Mouse (Mus musculus) T-helper 17 cell (primary cell): ENCODE measurements around the gene Slco3a1.

Experiments used
- in situ Hi-C, 2 experiments: fragments of 300-600 bp; cut with MboI, MseI; formaldehyde crosslinking; loops; 1 replicate in 1 of 2; 2 replicates in 1 of 2; pipeline ENCODE4 v1.15.1; 2025; ENCODE audit warnings: high pct_unique_total_duplicates in 2 of 2

The Slco3a1 gene

DNA sequence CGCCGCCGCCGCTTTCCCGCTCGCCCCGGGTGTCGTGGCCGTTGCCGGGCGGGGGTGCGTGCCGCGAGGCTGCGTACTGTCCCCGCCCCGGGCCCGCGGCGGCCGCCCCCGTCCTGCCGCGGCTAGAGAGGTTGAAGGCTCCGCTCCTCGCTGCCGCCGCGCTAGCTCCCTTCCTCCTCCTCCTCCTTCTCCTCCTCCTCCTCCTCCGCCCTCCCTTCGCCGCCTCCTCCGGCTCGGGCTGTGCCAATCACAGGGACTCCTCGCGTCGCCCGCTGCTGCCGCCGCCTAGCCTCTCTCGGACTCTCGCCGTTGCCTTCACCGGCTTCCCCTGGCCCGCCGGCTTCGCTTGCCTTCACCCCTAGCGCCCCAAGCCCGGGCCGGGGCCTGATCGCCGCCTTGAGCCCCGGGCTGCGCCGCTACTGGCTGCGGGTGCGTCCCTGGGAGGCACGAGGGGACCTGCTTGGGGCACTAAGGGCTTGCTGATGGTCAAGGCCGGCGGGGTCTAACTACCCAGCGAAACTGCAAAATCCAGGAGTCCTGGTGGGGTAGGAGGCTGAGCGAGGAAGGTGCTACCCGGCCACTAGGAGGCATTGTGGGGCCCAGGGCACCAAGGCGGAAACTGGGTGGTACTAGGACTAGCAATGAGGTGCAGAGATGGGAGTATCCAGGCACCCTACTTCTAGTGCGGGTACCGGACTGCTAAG is at the start of gene Slco3a1:
Gene Slco3a1 (minus strand): TSS at position 173 of the 704 bp plus-strand sequence.
- in situ Hi-C loops = loop anchor here (5.0 to 10.0 kb wide), 5 partner anchors 57 to 550 kb away; no protein-coding TSS in a partner anchor

DNA sequence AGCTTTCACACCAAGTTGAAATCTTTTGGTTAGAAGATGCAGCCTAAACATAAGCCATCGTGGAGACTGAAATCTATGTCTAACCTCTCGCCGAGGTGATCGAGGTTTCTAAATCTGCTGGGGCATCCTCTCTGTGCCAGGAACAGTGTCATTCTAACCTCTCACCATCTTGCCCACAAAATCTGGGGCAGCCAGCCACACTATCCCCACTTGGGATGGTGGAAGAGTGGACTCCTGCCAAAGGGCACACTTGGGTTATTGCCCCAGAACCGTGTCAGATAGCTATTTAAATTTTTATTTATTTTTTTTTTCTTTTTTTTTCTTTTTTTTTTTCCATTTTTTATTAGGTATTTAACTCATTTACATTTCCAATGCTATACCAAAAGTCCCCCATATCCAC is 46.4 kb upstream of the Slco3a1 start:
- in situ Hi-C loops = no loop called here

DNA sequence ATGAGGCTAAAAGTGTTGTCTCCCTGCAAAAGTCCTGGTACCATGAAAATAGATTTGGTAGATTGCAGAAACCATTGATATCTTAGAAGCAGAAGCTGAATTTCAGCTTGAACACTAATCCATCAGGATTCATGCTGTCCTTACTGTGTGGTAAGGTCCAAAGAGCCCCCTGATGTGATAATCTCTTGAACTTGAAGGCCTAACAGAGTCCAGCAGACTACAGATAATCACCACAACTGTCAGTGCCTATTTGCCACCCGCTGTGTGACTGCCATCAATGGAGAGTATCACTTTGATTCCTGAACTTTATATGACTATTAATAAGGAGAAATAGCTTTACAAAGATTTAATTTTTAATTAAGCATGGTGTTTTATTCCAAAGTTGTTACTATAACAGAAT is 24.8 kb upstream of the Slco3a1 start:
- in situ Hi-C loops = no loop called here

DNA sequence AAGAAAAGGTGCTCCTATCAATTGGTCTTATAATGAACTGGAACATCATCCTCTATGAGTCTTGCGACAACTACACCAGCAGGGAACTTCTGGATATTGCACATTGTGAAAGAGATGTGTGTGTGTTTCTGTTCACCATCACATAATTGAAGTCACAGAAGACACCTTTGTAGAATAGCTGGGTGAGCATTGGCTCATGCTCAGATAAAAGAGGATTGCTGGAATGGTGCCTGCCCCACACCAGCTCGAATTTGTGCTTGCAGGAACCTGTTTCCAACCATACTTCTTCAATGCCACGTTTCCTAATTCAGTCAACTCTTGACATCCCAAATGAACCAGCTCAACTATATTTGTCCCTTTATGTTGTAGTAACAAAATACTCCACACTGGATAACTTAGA is 21.1 kb upstream of the Slco3a1 start:
- in situ Hi-C loops = no loop called here

DNA sequence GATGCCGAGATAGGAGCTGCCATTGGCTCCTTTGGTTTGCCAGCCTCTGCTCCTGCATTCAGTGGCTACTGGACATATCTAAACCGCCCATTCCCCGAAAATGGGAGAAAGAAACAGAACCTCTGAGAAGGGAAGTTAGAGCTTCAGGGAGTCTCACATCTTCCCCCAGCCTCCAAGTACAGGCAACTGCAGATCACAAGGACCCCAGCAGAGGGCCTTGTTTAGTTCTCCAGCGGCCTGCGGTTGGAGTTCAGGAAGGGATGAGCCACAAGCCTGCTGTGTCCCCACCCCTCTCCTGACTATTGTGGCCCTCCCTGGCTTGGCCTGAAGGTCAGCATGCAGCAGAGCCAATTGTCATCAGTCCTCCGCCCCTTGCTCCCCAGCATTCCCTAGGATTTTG is 836 bp upstream of the Slco3a1 start:
- in situ Hi-C loops = loop anchor here (5.0 to 10.0 kb wide), 5 partner anchors 58 to 549 kb away; no protein-coding TSS in a partner anchor

DNA sequence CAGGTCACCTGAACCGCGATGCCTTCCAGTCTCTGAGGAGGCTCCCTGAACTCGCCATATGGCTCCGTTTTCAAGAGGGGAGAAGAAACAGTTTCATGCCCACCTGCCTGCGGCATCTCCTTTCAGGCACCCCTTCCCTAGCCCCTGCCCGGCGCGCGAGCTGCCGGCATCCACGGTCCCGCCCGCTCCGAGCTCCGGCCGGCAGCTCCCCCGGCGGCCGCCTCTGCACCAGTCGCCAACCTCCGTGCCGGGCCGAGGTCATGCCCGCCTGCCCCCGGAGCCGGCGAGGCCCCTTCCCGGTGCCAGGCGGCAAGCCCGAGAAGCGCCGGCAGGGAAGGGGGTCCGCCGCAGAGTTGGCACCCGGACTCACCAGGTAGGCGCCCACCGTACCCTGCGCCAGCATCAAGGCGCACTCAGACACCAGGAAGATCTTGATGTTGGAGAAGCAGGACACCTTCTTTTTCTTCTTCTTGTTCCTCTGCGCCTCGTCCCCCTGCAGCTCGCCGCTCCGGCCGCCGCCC is 479 bp downstream of the Slco3a1 start:
- in situ Hi-C loops = loop anchor here in 1 of 2 experiments (10.0 kb wide), 1 partner anchor 551 kb away; no protein-coding TSS in a partner anchor

DNA sequence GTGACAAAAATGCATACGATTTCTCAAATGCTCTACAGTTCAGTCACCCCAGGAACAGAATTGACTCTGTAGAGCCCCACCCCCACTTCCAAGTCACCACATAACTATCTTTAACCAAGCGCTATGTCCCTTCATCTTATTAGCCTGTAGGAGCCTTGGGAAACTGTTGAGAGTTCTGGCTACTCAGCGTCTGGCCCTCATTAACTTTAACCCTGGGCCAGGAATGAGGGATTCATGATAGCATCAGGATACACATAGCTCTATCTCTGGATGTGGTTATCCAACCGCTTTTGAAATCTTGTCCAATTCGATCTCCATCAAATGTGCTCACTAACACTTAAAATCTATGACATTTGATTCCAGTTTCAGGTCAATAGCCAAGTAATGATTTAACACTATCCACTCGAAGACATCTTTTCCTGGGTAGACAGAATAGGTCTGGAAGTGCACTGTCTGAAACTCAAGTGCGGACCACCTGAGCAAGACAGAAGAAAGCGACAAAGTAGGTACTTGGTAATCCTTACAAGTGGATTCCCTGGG is 1.4 kb downstream of the Slco3a1 start:
- in situ Hi-C loops = loop anchor here in 1 of 2 experiments (10.0 kb wide), 1 partner anchor 552 kb away; no protein-coding TSS in a partner anchor

DNA sequence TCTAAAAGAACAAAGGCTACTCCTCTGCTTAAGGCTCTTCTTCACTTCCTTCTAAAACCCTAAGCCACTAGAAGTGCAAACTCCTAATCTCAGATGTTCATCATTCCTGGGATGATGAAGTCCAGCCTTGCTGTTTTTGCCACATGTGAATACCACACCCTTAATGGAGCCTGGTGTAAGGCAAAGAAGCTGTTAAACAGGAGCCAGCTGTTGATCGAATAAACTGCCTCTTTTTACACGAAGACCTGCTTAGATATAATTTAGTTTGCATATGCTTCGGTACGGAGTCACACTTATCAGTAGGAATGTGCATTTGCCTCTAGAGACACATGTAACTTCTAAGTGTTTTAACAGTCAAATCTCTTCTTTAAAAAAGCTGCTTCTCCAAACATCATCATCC is 2.0 kb downstream of the Slco3a1 start:
- in situ Hi-C loops = loop anchor here in 1 of 2 experiments (10.0 kb wide), 1 partner anchor 552 kb away; no protein-coding TSS in a partner anchor

DNA sequence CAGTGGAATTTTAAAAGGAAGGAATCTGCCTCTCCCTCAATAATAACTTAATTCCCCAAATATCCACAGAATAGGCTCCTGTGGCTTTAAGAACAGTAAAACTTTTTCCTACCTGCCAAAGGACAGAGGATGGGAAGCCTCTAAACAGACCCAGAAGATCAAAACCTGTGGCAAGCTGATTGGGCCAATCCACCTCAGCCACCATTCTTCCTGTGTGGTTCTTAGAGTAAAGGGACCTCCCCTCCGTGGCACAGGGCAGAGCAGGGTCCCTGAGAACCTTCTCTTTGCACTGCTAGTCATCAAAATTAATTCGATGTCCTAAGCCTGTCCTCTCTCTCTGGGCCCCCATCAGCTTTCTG is 2.6 kb downstream of the Slco3a1 start:
- in situ Hi-C loops = loop anchor here in 1 of 2 experiments (10.0 kb wide), 1 partner anchor 553 kb away; no protein-coding TSS in a partner anchor

DNA sequence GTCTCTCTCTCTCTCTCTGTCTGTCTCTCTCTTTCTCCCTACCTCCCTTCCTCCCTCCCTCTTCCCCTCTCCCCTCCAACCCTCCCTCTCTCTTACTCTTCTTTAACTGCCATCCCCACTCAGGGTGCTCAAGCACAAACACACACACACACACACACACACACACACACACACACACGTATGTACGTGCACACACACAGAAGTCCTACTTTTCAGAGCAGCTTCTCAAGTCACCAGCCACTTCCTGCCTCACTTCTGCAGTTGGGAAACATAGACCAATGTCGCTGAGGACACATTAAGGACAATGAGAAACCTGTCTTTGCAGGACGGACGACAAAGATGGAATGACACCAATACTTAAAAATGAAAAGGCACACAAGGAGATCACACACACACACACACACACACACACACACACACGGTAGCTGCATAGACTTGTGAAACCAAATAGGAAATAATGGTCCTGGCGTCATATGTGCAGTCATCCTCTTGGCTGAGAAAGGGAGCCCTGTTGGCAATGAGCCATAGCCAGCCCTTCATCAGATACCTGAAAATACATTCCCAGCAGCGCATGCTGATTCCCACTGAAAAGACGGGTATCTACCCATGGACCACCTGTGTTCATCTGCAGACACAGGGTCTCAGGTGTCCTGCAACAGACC is 3.1 kb downstream of the Slco3a1 start:
- in situ Hi-C loops = loop anchor here in 1 of 2 experiments (10.0 kb wide), 1 partner anchor 553 kb away; no protein-coding TSS in a partner anchor

DNA sequence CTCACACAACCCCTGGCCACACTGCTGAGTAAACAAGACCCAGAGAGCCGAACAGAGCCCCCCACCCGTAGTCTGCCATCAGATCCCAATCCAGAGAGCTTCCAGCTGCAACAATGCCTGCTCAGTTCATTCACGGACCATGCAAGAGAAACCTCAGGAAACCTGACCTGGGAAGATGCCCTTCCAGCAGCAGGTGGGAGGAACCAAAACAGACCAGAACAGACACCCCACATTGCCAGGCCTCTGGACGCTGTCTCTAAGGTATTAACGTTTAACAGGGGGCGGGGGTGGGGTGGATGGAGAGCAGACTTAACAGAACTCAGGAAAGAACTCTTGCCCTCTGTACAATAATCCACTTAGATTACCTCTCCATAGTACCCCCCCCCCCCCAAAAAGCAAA is 4.9 kb downstream of the Slco3a1 start:
- in situ Hi-C loops = loop anchor here (10.0 to 25.0 kb wide), 2 partner anchors 555 to 1037 kb away; no protein-coding TSS in a partner anchor

DNA sequence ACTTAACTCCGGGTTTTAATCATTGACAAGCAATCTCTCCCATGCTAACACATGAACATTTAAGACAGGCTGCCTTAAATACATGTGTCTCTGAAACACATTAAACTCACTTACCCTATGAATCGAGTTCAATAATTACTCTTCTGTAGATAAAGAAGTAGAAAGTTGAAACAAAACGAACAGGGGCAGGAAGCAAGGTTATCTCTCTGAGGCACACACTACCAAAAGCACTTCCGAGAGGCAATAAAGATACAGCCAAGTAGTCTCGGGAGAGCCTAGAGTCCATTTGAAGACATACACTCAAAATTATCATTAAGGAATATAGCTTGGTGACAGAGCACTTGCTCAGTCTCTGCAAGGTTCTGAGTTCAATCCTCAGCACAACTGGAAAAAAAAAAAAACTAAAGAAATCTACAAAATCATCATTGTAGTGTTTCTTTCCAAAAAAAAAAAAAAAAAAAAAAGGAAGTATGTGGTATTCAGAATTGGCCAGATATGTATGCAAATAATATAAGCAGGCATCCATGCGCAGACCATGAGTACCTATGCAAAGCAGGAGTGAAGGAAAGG is 5.5 kb downstream of the Slco3a1 start:
- in situ Hi-C loops = loop anchor here in 1 of 2 experiments (25.0 kb wide), 1 partner anchor 1037 kb away; no protein-coding TSS in a partner anchor

DNA sequence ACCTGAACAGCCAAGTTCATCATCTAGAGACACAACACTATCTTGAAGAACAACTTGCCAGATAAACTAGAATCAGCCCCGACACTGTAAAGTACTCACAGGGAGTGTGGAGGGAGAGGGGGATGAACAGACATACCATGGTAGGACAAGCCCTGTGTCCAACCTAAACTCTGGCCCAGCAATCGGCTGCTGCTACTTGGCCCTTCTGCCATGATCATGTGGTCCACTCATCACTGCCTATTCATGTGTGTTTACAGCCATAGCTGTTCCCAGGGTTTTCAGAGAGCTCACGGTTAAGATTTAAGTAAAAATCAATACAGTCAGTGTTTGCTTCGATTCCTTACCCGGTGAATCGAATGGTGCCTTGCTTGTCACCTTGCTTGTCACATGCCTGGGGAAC is 7.9 kb downstream of the Slco3a1 start:
- in situ Hi-C loops = loop anchor here in 1 of 2 experiments (25.0 kb wide), 1 partner anchor 1034 kb away; no protein-coding TSS in a partner anchor

DNA sequence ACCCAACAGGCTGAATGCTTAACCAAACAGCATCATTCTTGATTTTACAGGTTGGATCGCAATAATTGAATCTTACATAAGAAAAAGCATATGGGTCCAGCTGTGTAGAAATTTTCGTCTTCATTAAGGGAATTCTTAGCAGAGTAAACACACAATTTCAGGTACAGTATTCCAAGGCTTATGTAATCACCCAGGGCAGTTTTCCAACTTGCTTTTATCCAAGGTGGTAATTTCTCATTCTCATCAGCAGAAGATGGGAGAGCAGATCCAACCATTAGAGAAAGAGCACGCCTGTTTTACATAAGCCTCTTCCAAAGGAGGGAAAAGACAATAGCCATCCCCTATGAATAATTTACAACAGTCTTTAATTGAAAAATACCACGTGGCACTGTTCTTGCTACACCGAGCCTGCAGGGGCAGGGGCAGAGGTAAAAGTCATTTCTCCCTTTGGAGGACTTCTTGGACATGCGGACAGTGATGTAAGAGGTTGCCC is 9.0 kb downstream of the Slco3a1 start:
- in situ Hi-C loops = loop anchor here in 1 of 2 experiments (25.0 kb wide), 1 partner anchor 1033 kb away; no protein-coding TSS in a partner anchor

DNA sequence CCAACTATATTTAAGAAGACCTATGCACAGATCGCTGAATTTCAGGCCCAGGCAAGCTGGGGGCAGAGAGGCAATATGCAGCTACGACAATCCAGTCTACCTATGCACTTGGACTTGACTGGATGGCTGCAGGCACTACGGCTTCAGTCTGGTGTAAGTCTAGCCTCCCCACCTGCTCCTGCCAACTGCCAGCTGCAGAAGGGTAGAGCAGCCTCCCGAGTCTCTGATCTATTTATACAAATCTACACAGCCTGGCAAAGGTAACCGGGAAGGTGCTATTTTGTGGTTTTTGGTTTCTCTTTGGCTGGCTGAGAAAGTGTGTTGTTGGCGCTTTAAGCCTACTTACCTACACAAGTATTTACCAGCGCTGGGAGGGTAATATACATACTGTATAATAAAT is 10.3 kb downstream of the Slco3a1 start:
- in situ Hi-C loops = loop anchor here in 1 of 2 experiments (25.0 kb wide), 1 partner anchor 1032 kb away; no protein-coding TSS in a partner anchor

DNA sequence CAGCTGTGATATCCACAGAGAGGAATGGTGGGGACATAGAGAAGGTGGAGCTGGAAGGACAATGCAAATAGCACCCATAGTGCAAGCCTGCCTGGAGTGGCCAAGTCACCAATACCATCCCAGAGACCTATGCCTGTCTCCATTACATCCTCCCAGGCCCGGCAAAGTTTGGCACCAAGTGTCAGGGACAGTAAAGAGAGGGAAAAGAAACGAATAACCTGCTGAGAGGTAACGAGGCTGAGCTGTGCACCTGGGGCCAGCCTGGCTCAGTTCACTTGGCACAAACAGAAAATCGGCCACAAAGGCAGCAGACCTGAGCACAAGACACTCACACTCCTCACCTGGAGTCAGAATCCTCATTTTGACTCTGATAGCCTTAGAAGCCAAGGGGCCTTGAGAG is 12.6 kb downstream of the Slco3a1 start:
- in situ Hi-C loops = loop anchor here in 1 of 2 experiments (25.0 kb wide), 1 partner anchor 1030 kb away; no protein-coding TSS in a partner anchor

DNA sequence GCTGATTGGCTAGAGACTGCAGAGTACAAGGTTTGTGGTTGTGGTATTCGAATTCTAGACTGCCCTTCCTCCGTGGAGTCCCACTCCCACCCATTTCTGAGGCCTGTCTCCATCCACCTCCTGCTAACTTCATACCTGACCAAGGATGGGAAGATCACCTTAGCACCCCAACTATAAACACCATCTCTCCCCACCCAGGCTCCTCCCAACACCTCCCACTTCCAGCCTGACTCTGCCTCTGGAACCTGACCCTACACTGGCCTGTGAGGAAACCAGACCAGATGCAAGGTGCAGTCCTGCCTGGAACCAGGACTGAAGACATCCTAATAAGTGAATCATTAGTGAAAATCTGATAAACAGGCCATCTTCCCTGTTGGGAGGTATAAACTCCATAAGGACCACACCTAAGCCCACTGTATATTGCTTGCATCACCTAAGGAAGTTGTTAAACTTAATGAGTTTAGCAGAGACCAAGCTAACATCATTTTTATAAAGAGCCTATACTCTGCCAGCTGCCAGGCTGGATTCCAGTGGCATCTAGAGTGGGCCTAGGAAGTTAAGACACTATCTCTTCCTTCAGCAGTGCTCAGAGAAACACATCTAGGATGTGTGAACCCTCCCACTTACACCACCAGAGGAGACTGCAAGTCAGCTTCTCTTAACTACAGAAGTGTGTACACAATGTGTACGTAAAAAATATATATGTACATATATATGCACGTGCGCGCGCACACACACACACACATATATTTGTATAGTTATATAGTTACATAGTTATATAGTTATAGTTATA is 13.5 kb downstream of the Slco3a1 start:
- in situ Hi-C loops = loop anchor here in 1 of 2 experiments (25.0 kb wide), 1 partner anchor 1029 kb away; no protein-coding TSS in a partner anchor

DNA sequence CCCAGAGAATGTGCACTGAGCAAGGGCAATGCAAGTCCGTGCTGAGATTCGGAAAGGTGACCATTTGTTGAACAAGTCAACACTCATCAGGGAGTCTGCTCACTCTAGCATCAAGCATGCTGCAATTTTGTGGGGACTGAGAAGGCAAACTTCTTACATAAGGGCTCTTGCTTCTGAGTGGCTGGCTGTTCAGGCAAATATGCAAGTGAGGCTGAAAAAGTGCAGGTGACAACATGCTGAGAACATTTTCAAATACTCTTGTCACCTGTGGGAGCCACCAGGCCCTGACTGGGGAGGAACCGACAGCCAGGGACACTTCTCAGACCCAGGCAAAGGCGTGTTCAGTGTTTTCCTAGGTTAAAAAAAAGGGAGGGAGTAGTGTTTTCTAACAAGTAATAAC is 18.4 kb downstream of the Slco3a1 start:
- in situ Hi-C loops = loop anchor here in 1 of 2 experiments (25.0 kb wide), 1 partner anchor 1024 kb away; no protein-coding TSS in a partner anchor

DNA sequence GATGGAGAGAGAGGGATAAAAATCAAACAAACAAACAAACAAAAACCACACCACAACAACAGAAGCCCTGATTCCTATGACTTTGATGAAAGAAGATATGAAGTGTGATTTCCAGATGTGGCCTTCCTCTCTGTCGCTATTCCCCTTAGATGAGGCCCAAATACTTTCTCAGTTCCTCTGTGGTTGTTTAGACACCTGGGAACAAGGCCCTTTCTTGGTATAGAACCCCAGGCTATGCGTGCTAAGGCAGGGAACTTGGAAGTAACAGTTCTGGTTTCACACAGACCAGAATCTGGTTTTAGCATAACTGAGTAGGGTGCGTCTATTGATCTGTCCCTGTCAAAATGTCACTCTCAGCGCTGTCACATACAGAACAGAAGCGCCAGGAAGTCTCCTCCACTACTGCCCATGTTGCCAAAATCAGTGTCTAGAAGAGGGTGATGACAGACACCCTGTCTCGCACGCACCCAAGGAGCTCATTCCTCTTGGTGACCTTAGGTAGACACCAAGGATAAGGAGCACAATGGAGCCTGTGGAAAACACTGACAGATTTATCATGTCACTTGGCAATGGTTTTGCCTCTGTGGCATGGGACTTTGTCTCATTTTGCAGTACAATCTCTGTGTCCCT is 23.0 kb downstream of the Slco3a1 start:
- in situ Hi-C loops = loop anchor here in 1 of 2 experiments (25.0 kb wide), 1 partner anchor 1019 kb away; no protein-coding TSS in a partner anchor
